Mouse (Mus musculus): ENCODE results near the gene Pten. TPM values are rescaled to one million over a fixed set of nuclear protein-coding genes. Genes with fewer than 3 reads are reported as not detected.

Pten gene
- polyA plus RNA-seq, 1 experiment from 2014 or later = 11.0 TPM

DNA sequence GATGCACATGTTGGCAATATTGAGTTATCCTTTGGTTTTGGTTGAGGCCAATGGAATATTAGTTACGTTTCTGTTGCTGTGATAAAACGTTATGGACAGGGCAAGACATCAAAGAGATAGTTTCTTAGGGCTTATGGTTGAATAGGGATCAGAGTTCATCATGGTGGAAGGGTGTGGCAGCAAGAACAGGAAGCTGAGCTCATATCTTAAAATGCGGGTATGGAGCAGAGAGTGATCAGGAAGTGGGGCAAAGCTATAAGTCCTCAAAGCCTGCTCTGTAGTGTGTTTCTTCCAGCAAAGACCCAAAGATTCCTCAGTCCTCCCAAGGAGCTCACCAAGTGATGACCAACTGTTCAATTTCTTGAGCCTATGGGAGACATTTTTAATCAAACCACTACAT is 90.7 kb downstream of the Pten start:
- Histone ChIP-seq H3K27ac (ENCODE audit: low read depth, low read length) (no peak overlapping the region), H3K9me3 (ENCODE audit: control insufficient read depth, low read length) (no peaks in the 10 kb centered on the region), H3K9ac (ENCODE audit: low read length) (no peak overlapping the region), H3K4me2 (ENCODE audit: low read depth, low read length, severe bottlenecking) (no peak overlapping the region), H3K27me3 (ENCODE audit: control insufficient read depth, insufficient read depth, low read length) (no peaks in the 10 kb centered on the region), H3K4me3 (ENCODE audit: low read depth, low read length) (no peak overlapping the region), H3K4me1 (replicated peaks; ENCODE audit: control insufficient read depth, insufficient read depth, low read length) (no peaks in the 10 kb centered on the region), H3K36me3 (ENCODE audit: control insufficient read depth, insufficient read depth, low read length) (no peaks in the 10 kb centered on the region)
- no peak for ATAC-seq (replicated peaks; ENCODE audit: low FRiP score)
- no peak for DNase-seq (ENCODE audit: low spot score)
- 86% methylated on average over 3 of the region's 3 CpGs for WGBS

DNA sequence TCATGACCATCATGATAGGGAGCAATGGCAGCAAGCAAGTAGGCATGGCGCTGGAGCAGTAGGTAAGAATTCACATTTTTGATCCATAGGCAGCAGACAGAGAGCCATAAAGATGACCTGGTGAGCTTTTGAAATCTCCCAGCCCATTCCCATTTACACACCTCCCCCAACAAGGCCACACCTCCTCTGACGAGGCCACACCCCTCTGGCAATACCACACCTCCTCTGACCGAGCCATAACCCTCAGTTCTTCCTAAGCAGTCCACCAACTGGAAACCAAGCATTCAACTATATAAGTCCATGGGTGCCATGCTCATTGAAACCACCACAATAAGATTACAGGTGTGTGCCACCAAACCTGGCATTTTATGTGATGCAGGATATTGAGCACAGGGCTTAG is 95.0 kb downstream of the Pten start:
- H3K27ac ChIP-seq (ENCODE audit: low read depth, low read length) = no peak overlapping the region
- no peaks in the 10 kb centered on the region for H3K27me3 ChIP-seq (ENCODE audit: control insufficient read depth, insufficient read depth, low read length)
- no peak overlapping the region for H3K4me3 ChIP-seq (ENCODE audit: low read depth, low read length)
- DNase-seq (ENCODE audit: low spot score) = no peak
- ATAC-seq (replicated peaks; ENCODE audit: low FRiP score) = no peak
- 73% methylated on average over 3 of the region's 3 CpGs for WGBS
- H3K9ac ChIP-seq (ENCODE audit: low read length) = no peak overlapping the region
- no peaks in the 10 kb centered on the region for H3K4me1 ChIP-seq (replicated peaks; ENCODE audit: control insufficient read depth, insufficient read depth, low read length)
- no peaks in the 10 kb centered on the region for H3K9me3 ChIP-seq (ENCODE audit: control insufficient read depth, low read length)
- no peak overlapping the region for H3K4me2 ChIP-seq (ENCODE audit: low read depth, low read length, severe bottlenecking)
- no peaks in the 10 kb centered on the region for H3K36me3 ChIP-seq (ENCODE audit: control insufficient read depth, insufficient read depth, low read length)

DNA sequence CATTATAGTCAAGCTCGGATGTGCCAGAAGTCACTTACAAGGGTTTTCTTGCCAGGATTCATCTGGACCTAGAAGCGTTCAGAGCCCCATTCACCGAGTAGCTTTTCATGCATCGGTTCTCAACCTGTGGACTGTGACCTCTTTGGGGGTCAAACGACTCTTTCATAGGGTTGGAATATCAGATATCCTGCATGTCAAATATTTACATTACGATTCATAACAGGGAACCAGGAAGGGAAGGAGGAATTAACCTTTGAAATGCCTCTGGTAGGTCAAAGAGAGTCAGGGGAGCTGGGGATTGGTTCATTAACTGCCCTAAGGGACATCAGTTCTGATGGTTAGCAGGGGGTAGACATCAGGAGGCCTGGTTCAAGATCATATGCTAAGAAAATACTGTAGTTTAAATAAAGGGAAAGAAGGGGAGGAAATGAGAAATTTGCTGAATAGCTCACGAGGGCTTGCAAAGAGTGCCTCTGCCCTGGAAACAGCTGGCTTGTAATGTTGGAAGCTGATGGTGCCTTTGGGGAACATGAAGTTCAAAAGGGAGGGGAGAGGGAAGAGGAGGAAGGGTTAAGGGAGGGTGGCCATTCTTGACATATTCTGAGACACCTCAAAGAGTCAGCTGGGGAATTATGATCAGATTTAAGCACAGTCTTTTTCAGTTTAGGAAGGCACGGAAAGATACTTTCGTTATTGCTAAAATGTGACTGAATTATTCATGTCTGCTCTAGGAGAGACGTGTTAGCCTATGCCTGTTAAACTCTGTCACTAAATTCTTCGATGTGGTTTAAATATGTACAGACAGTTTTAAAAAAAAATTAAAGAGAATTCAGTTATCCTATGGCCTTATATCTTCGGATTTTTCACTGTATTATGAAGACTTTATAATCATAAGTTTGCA is 104.6 kb downstream of the Pten start:
- DNase-seq (ENCODE audit: low spot score) = no peak
- no peaks in the 10 kb centered on the region for H3K4me1 ChIP-seq (replicated peaks; ENCODE audit: control insufficient read depth, insufficient read depth, low read length)
- ATAC-seq (replicated peaks; ENCODE audit: low FRiP score) = no peak
- no peaks in the 10 kb centered on the region for H3K36me3 ChIP-seq (ENCODE audit: control insufficient read depth, insufficient read depth, low read length)
- no peaks in the 10 kb centered on the region for H3K9me3 ChIP-seq (ENCODE audit: control insufficient read depth, low read length)
- 82% methylated on average over 12 of the region's 12 CpGs for WGBS
- H3K4me2 ChIP-seq (ENCODE audit: low read depth, low read length, severe bottlenecking) = no peak overlapping the region
- H3K27ac ChIP-seq (ENCODE audit: low read depth, low read length) = no peak overlapping the region
- no peaks in the 10 kb centered on the region for H3K27me3 ChIP-seq (ENCODE audit: control insufficient read depth, insufficient read depth, low read length)
- H3K9ac ChIP-seq (ENCODE audit: low read length) = no peak overlapping the region
- H3K4me3 ChIP-seq (ENCODE audit: low read depth, low read length) = no peak overlapping the region

DNA sequence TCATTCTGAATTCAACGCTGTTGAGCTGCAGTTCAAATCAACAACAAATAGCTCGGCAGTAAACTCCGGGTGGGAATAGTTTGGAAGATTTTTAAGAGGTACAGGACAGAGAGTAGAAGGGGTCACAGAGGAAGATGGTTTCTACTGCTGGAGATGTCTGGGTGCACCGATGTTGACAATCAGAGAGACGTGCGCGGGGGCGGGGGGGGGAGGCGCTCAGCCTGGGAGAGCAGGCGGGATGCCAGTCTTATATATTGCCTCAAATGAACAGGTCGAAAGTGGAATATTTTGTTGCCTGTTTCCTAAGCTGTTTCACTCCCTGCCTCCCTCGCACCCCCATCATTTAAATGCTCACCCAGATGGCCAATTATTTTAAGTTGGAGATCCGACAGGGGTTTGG is 109.5 kb downstream of the Pten start:
- WGBS = under 1% methylated on average over 13 of the region's 13 CpGs
- Histone ChIP-seq H3K9ac (ENCODE audit: low read length) (no peak overlapping the region), H3K4me3 (ENCODE audit: low read depth, low read length) (peak overlapping the region; percentile 15; the same call in 1 of the 2 replicates), H3K9me3 (ENCODE audit: control insufficient read depth, low read length) (no peaks in the 10 kb centered on the region), H3K27ac (ENCODE audit: low read depth, low read length) (no peak overlapping the region), H3K4me2 (ENCODE audit: low read depth, low read length, severe bottlenecking) (peak overlapping the region; percentile 42), H3K36me3 (ENCODE audit: control insufficient read depth, insufficient read depth, low read length) (no peaks in the 10 kb centered on the region), H3K27me3 (ENCODE audit: control insufficient read depth, insufficient read depth, low read length) (no peaks in the 10 kb centered on the region), H3K4me1 (replicated peaks; ENCODE audit: control insufficient read depth, insufficient read depth, low read length) (0 out of 2 replicates have a peak, but pooled peaks cover 2% of the 10 kb centered on the region)
- ATAC-seq (replicated peaks; ENCODE audit: low FRiP score) (0 out of 2 replicates have a peak, but pooled peaks have one; percentile 46), DNase-seq (ENCODE audit: low spot score) (peak; percentile 55)

DNA sequence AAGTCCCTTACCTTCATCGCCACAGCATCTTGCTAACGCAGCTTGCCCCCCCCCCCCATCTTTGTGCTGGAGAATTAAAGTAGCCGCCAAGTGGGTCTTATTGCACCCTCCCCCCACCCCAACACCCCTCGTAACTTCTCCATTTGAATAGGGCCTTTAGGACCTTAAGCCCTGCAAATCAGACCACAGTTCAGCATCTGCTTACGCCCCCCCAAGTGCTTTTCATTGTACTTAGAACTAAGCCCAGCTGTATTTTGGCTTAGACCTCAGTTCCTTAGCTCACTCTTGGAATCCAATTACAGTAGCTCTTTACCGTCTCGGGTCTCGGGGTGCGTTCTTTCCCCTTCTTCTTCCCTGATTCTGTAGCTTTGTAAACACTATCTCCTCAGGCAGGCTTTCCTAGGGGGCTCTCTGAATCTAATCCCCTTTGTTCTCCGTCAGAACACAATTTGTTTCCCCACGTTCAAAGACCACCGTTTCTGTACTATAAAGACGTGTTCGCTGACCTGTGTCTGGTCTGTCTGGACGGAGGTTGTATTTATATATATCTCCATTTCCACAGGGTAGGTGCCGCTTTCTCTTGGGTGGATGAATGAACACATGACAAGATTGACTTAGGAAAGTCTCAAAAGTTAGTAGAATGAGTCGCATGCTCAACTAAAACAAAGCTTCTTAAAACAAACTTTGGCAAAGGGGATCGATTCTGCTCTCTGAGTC is 110.0 kb downstream of the Pten start:
- no peak overlapping the region for H3K27ac ChIP-seq (ENCODE audit: low read depth, low read length)
- no peaks in the 10 kb centered on the region for H3K9me3 ChIP-seq (ENCODE audit: control insufficient read depth, low read length)
- WGBS = 2% methylated on average over 18 of the region's 18 CpGs
- 0 out of 2 replicates have a peak, but pooled peaks cover 2% of the 10 kb centered on the region for H3K4me1 ChIP-seq (replicated peaks; ENCODE audit: control insufficient read depth, insufficient read depth, low read length)
- ATAC-seq (replicated peaks; ENCODE audit: low FRiP score) (peak; percentile 55), DNase-seq (ENCODE audit: low spot score) (no peak)
- no peaks in the 10 kb centered on the region for H3K36me3 ChIP-seq (ENCODE audit: control insufficient read depth, insufficient read depth, low read length)
- H3K4me2 ChIP-seq (ENCODE audit: low read depth, low read length, severe bottlenecking) = peak overlapping the region; percentile 42
- H3K4me3 ChIP-seq (ENCODE audit: low read depth, low read length) = peak overlapping the region; percentile 15; the same call in 1 of the 2 replicates
- peak overlapping the region; percentile 16; the same call in 1 of the 2 replicates for H3K9ac ChIP-seq (ENCODE audit: low read length)
- no peaks in the 10 kb centered on the region for H3K27me3 ChIP-seq (ENCODE audit: control insufficient read depth, insufficient read depth, low read length)

DNA sequence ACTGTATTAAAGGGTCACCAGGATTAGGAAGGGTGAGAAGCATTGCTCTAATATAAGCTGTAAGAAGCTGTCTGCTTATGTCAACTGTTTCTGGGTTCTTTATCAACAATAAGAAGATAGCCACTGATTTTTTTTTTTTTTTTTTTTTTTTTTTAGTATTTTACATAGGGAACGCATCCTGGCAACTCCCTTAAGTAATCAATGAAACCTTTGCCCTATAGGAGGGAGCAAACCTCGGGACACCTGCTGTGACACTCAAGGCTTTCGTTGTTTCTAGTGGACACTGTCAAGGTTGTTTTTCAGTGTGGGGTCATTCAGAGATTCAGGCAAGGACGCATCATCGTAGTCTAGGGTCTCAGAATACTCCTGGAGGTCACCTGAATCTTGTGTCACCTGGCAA is 111.3 kb downstream of the Pten start:
- DNase-seq (ENCODE audit: low spot score) = no peak
- 38% methylated on average over 5 of the region's 5 CpGs for WGBS
- H3K27ac ChIP-seq (ENCODE audit: low read depth, low read length) = no peak overlapping the region
- no peaks in the 10 kb centered on the region for H3K36me3 ChIP-seq (ENCODE audit: control insufficient read depth, insufficient read depth, low read length)
- H3K4me2 ChIP-seq (ENCODE audit: low read depth, low read length, severe bottlenecking) = no peak overlapping the region
- H3K9ac ChIP-seq (ENCODE audit: low read length) = no peak overlapping the region
- H3K9me3 ChIP-seq (ENCODE audit: control insufficient read depth, low read length) = no peaks in the 10 kb centered on the region
- H3K4me3 ChIP-seq (ENCODE audit: low read depth, low read length) = no peak overlapping the region
- H3K27me3 ChIP-seq (ENCODE audit: control insufficient read depth, insufficient read depth, low read length) = no peaks in the 10 kb centered on the region
- no peak for ATAC-seq (replicated peaks; ENCODE audit: low FRiP score)
- H3K4me1 ChIP-seq (replicated peaks; ENCODE audit: control insufficient read depth, insufficient read depth, low read length) = 0 out of 2 replicates have a peak, but pooled peaks cover 2% of the 10 kb centered on the region

DNA sequence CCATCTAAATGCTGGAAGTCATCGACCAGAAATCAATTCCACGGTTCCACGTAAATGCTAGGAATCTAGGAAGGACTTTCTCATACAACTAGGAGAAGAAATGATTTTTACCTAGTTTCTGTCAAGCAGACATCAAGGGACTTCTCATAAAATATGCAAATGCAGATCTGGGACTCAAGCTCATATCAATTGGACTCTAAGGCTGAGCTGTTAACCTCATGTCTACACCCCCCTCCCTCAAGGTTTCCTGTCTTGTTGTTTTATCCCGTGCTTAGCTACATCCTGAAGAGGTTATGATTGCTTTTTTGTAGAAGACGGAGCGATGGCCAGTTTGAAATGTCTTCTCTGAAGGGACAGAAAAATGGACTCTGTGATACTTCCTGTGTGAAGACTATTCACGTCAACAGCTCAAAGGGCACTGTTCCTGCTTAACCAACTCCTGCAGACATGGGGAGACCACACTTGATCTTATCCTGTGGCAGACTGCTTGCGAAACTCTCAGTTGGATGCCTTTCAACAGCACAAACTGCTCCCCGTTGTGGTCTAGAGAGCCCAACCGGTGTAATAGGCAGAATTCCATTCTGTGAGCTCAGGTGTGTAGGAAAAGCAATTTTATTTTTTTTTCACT is 111.9 kb downstream of the Pten start:
- Histone ChIP-seq H3K4me1 (replicated peaks; ENCODE audit: control insufficient read depth, insufficient read depth, low read length) (0 out of 2 replicates have a peak, but pooled peaks cover 7% of the 10 kb centered on the region), H3K4me2 (ENCODE audit: low read depth, low read length, severe bottlenecking) (no peak overlapping the region), H3K4me3 (ENCODE audit: low read depth, low read length) (no peak overlapping the region), H3K9me3 (ENCODE audit: control insufficient read depth, low read length) (no peaks in the 10 kb centered on the region), H3K36me3 (ENCODE audit: control insufficient read depth, insufficient read depth, low read length) (no peaks in the 10 kb centered on the region), H3K9ac (ENCODE audit: low read length) (no peak overlapping the region), H3K27me3 (ENCODE audit: control insufficient read depth, insufficient read depth, low read length) (no peaks in the 10 kb centered on the region), H3K27ac (ENCODE audit: low read depth, low read length) (no peak overlapping the region)
- DNase-seq (ENCODE audit: low spot score) = no peak
- ATAC-seq (replicated peaks; ENCODE audit: low FRiP score) = no peak
- 43% methylated on average over 10 of the region's 10 CpGs for WGBS

DNA sequence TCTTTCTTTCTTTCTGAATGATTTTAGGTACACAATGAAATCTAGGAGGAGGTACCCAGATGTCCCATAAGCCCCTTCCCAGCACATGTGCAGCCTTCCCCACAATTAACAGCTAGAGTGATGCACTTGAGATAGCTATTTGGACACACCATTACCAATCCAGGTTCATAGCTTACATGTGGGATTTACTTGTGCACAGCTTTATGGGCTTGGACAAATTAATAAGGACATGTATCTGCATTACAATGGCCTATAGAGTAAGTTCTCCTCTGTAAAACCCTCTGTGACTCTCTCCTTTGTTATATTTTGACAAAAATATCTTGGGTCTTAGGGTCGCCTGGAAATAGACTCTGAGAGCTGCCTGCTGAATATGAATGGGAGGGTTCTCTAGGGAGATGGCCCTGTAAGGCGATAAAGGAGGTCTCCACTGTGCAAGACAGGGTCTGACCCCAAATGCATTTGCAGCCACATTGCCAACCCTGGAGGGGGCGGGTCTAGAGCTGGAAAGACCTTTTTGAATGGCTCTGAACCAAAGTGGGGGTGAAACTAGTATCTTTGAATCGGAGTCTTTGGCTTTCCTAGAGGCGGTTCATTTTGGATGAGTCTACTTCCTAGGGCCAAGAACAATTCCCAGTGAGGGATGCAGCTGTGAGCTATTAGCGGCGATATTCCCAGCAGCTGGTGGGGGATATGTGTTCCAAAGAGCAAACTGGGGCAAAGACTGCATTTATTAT is 116.8 kb downstream of the Pten start:
- 28% methylated on average over 7 of the region's 7 CpGs for WGBS
- Histone ChIP-seq H3K9ac (ENCODE audit: low read length) (no peak overlapping the region), H3K4me1 (replicated peaks; ENCODE audit: control insufficient read depth, insufficient read depth, low read length) (0 out of 2 replicates have a peak, but pooled peaks cover 5% of the 10 kb centered on the region), H3K27ac (ENCODE audit: low read depth, low read length) (no peak overlapping the region), H3K4me2 (ENCODE audit: low read depth, low read length, severe bottlenecking) (no peak overlapping the region), H3K36me3 (ENCODE audit: control insufficient read depth, insufficient read depth, low read length) (no peaks in the 10 kb centered on the region), H3K9me3 (ENCODE audit: control insufficient read depth, low read length) (no peaks in the 10 kb centered on the region), H3K4me3 (ENCODE audit: low read depth, low read length) (no peak overlapping the region), H3K27me3 (ENCODE audit: control insufficient read depth, insufficient read depth, low read length) (no peaks in the 10 kb centered on the region)
- ATAC-seq (replicated peaks; ENCODE audit: low FRiP score) (no peak; the same call in 1 of the 2 replicates), DNase-seq (ENCODE audit: low spot score) (no peak)
